Mouse (Mus musculus) embryonic fibroblast, embryonic 13.5 days (primary cell): ENCODE results near the gene Naaladl2.

Experiments used
- CTCF ChIP-seq: IDR thresholded peaks from 2 replicates; pipeline ENCODE4 v1.5.1; 2011; ENCODE audit warnings: mild to moderate bottlenecking, control low read depth, low read length, moderate library complexity, borderline replicate concordance; ENCODE audit not compliant: insufficient read depth
- POLR2A ChIP-seq: IDR thresholded peaks from 2 replicates; pipeline ENCODE4 v1.6.1; 2011; ENCODE audit warnings: low read depth, mild to moderate bottlenecking, control low read depth, low read length, moderate library complexity

DNA sequence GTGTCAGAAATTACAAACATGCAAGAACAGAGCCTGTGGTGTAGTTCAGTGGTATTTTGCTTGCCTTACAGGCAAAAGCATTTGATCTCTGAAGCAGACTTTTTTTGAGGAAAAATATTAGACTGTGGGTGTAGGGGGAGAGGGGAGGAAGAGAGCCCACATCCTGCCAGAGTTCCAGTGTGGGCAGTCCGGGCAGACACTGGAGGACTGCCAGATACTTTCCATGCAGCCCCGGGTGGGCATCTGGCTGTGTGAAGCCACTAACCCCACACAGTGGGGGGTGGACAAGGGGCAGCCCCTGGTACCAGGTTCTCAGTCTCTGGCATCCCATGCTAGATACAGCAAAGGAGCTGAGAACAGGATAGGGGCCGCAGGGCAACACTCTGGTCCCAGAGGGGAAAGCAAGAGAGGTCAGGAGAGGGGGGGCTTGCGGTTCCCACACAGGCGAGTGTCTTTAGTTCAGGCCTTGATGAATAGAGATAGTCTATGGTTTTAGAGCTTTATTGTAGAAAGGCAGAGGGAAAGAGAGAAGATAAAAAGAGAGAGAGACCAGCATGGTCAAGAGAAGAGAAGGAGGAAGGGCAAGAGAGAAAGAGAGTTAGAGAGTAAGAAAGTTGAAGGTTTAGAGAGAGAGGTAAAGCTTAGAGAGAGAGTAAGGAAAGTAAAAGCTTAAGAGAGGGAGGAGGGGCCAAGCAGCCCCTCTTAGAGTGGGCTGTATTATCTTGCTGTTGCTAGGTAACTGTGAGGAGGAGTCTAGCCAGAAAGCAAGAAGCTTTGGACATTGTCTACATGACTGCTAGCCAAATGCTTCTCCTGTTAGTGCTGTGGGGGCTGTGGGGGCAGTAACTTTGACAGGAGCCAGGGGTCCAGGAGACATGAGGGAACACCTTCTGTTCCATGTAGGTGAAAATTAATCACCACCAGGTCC, 18.9 kb downstream of the Naaladl2 start:
- no peak for TF ChIP-seq POLR2A
- TF ChIP-seq CTCF = no peak
